Mouse (Mus musculus) ovary, adult 18-20 months (tissue): Measurements from ENCODE around the gene Slc25a21.

Experiments
- DNase-seq: peaks from one replicate; pipeline ENCODE4 v3.0.0; 2022; ENCODE audit warnings: low spot score, mixed read lengths

The Slc25a21 gene

DNA sequence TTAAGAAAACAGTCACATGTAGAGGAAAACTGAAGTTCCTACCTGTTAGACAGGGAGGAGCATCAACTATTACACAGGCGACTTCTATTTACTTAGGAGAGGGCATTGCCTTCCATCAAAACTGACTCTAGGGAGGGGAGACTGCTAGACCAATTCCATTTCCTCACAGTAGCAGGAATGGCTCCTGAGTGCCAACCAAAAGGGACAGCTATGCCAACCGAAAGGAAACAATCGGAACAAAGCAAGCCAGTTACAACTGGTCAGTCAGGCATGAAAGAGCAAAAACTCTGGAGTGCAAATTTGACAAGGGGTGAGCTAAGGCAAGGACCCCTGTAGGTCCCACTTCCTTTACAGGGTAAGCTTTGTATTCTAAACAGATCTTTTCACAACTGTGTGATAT is 319.5 kb downstream of the Slc25a21 start:
- no peak for DNase-seq

DNA sequence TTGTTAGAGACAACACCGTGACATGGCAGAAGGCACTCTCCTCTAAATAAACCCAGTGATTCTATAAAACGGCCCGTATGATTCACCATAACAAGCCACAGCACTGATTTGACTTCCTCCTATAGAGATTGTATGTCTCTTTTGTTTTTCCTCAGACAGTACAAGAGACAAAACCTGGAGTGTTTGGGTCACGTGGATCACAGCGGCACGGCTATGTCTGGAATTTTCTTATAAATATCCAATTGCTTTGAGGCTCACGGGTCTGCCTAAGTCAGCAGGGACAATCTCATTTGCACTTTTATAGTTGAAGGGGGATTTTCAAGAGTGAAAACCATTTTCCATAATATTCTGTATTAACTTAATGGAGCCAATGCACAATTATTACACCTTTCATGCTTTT is 320.7 kb downstream of the Slc25a21 start:
- no peak for DNase-seq

DNA sequence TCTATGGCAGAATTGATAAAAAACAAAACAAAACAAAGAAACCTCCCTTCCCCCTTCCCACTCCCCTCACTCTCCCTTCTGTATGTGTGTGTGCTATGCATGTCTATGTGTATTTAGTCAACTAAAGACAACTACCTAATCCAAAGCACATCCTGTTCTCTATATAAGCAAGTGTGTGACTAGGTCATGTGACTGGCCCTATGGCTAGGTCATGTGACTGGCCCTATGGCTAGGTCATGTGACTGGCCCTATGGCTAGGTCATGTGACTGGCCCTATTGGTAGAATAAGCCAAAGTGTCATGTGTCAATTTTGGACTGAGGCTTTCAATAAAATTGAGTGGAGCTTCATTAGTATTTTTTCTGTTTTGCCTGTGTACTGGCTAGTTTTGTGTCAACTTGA is 324.1 kb downstream of the Slc25a21 start:
- no peak for DNase-seq

DNA sequence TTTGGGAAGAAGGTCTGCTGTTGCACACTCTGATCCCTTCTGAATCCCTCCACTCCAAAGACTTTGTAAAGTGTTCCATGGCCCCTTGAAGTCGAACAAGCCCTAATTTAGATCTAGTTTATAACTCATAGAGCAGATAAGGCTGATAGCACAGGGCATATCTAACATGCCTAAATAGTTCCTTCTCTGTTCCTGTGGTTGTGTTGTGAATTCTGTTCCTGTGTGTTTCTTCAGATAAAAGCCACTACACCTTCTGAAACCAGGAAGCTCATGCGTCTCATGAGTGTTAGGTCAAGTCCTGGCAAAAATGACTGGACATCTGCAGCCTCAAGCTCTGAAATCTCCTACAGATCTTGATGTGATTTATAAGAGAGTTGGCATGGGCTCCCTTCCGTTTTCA is 326.7 kb downstream of the Slc25a21 start:
- no peak for DNase-seq

DNA sequence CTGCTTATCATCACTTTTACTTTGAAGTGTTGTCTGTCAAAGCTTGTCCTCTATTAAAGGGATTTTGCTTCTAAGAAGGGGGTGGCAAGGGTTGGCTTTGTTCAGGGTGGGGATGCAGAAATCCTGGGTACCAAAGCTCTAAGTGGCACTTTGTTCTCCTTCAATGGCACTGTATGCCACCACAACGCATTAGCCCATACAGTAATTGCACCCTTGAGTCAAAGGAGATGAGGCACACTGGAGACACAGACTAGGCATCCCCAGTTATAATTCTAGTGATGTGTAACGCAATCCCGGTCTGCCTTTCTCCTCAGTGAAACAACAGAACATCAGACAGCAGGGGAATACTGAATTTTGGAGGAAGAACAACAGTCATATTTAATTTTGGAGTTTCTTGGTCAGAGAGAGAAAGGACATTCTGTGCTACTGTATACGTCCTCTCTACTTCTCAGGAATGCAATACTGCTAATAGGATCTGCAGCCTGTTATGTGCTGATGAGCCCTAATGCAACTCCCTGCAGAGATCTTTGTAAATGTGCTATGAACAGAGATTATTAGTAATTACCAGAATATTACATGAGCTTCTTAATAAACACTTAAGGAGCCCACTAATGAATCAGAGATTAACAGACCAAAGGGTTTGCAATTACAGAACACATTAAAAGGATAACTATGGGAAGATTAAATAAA is 333.3 kb downstream of the Slc25a21 start:
- DNase-seq: no peak

DNA sequence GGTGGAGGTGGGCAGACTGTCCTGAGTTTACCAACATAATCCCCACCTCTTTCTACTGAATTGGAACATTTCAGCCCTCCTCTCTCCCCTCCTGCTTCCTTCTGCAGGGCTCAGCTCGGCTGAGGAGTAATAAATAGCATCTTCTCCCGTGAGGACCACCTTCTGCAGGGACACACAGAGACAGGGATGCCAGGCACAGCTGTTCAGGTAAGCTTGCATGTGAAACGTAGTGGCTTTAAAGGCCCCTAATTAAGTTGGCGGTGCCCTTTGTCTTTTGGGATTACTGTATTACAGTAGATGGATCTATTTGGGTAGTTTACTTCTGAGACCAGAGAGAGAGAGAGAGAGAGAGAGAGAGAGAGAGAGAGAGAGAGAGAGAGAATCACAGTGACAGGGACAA is 344.6 kb downstream of the Slc25a21 start:
- DNase-seq: no peak

DNA sequence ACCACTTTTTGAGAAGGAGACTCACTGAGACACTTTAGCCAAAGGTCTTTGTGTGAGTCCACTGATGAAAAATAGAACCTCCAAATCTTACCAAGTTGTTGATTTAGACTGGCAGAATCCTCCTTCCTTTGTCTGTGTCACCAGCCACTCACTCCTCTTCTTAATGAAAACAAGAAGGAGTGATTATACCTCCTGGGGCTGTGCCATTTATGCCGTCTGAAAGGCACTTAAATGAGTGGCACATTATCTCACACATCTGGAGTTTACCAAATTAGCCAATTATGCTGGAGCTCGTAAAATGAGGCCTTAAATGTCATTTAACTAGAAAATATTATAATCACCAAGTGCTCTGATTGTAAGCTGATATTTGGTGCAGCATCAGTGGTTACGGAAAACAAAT is 345.8 kb downstream of the Slc25a21 start:
- DNase-seq: no peak

DNA sequence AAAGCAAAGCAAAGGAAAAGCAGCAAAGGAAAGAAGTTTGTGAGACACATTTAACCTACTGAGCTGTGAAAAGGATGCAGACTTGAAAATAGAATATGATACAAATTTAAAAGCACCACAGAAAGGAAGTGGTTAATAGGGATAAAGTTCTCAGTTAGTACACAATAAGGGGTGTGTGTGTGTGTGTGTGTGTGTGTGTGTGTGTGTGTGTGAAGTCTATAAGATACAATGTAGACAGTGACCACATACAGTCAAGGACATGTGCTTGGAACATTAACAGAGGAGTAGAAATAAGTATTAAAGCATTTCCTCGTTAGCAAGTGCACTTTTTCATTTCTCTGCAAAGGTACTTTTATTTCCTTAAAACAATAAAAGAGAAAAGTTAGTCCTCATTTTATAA is 367.3 kb downstream of the Slc25a21 start:
- no peak for DNase-seq

DNA sequence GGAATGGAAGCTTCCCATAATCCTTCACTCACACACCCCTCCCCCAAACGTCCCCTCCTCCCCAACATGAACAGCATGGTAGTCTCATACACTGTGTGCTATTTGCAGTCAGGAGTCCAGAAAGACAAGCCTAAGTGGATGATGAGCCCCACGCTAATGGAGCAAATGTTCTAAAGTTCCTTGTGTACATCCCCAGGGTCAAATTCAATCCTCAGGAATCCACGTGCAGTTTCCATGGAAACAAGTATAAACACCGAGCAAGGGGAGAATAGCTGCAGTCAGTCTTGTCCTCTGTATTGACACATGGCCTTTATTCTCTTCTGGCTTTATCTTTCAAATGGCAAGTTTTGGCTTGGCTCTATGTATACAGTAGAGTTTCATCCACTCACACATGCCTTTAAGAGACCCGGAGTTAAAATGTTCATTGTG is 367.8 kb downstream of the Slc25a21 start:
- no peak for DNase-seq

DNA sequence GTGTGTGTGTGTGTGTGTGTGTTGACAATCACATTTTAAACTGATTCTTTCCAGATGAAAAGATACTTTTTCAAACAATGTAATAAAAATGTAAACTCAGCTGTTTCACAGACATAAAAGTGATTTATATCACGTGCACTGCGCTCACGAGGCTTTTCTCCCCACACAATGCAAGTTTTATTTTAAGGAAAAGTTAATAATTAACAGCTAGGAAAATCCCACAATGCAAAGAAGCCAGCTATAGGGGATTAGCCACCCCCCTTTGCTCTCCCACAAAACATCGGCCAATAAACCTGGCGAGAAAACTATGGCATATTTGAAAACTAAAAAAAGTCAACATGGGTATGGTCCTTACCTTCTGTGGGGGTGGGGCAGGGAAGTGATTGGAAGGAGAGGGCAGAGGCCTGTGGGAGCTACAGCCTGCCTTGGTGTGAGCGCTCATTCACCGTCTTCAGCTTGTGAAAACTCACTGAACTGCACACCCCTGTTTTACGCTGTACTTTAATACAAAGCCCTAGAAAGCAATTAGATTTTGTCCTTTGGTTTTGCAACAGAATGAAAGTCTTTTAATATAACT is 369.4 kb downstream of the Slc25a21 start:
- DNase-seq: no peak

DNA sequence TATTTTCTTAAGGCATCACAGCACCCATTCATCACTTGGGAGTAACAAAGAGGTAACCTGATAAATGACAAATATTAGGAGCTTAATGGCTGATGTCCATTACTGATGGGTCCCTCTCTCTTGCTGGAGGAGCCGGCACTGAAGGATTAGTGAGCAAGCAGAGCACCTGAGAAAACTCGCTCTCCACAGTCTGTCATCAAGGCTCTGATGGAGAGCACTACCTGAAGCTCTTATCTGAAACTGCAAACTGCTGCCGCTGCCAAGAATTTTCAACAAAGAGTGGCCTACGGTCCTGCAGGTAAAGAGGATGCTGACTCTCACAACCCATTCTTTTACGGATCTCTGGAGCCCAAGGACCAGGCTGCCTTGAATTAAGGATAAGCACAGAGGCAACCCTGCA is 372.6 kb downstream of the Slc25a21 start:
- DNase-seq: no peak

DNA sequence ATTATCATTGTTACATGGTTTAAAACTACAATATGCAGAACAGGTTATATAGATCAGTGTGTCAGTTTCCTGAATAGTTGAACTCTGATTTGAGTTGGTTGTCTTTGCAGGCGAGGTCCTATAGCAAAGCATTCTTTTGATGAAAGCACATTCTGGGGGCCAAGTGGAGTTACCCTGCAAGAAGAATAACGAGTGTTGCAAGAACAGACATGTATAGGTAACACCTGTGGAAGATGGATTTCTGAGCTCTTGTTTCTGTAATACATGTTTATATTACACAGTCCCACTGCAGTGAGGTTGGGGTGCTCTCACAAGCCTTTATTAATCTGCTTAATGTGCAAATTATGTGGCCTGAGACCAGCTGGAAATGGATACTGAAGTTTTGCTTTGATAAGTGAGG is 375.1 kb downstream of the Slc25a21 start:
- DNase-seq: no peak

DNA sequence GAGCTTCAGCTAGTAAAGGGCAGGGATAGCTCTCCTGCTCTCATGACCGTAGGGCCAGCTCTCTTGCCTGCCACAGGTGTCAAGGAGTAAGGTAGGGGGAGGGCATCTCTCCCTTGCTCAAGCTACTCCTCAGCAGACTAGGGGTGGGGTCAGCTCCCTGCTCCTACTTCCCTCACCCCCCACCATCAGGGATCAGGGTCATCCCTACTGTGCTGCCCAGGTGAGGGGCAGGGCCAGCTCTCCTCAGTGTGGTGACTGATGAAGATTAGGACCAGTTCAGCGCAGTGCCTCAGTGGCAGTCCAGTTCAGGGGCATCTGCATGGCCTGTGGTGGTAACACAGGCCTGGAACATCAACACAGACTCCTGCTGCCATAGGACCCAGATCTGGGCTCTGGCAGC is 376.7 kb downstream of the Slc25a21 start:
- DNase-seq: no peak

DNA sequence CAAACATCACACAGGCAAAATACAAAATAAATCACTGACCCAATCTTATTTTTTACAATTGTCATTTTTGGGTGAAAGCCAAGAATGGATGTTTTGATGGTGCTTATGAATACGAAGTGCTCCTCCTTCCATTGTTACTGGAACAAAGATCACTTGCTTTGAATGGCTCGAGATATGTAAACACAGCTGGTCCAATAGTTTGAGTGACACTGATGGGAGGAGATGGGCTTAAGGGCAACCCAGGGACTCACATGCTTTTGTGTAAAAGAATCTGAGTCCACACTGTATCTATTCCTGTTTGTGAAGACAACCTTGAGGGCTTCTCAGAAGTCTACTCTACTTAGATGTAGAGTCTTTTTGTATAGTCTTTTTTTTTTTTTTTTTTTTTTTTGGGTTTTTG is 389.8 kb downstream of the Slc25a21 start:
- DNase-seq: no peak

DNA sequence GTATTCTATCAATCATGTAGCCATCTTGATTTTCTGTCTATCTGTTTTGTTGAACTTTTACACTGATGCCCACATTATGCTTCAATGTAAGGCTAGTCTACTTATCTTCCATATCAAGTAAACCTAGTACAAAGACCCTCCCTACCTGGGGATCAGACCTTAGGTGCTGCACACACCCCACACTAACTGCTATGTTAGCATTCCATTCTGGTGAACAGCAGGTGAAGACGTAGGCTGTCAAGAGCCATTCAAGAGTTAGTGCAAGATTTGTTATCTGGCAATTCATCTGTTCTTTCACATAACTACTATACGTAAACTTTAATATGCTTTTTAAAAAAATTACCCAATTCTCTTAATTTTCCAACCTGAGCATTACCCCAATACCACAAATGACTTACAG is 390.2 kb downstream of the Slc25a21 start:
- no peak for DNase-seq

DNA sequence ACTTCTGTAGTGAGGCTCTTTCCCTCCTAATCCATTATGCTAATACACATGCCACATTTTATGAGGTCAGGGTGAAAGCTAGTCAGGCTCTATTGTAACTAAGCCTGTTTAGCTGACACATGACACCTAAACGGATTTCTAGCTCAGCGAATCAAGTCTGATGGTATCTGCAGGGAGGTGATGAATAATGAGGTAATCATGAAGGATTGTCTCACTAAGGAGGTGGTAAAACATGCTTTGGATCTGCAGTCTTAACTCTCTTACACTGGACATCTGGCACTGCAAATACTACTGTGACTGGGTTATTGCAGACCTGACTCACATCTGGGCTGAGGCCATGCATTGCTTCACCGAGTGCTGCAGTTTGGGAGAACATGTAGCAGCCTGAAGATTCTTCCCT is 392.8 kb downstream of the Slc25a21 start:
- DNase-seq: no peak

DNA sequence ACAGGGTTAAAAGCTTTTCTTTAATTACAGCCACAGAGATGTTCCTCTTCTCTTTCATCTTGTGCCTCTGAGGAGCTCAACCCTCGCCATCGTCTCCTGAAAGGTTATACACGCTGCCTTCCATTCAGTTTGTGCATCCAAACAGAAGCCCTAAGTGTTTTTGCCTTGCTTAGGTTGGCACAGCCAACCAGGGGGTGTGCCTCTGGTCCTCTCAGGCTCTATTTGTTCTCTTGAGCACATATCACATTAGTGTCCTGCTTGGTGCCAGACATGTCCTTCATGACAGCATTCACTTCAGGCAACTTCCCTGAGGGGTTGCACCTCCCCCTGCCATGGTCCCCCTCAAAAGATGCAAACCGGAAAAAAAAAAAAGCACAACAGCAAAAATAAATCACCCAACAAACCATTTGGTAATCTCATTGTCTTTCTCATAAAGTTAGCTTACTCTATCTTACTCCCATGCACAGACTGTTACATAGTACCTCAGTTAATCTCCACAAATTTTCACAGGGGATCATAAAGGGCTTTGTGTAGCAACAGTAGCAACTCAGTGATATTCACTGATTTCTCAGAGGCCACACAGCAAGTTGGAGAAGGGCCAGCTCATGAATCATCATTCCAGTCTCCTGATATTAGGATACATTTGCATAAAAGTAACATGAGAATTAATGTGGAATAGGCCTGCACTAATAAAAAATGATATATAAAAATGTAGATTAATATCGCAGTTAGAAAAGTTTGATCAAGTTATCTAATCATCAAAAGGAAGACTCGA is 398.4 kb downstream of the Slc25a21 start:
- no peak for DNase-seq

DNA sequence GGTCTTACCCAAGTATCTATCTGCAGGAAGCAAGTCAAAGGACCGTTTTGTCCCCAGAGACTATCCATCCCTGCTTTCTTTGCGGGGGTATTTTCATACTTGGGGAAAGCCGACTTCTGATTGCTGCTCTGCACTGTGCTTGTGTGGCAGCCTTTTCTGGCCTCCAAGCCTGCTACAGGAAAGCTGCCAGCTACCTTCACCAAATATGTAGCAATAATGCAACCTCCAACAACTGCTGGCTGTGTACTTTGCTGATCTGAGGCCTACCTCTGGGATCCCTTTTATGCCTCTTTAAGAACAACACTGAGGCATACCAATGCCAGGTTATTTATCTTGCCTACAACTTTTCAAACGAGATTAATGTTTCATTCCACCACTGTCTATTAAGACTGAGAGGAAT is 408.0 kb downstream of the Slc25a21 start:
- no peak for DNase-seq

DNA sequence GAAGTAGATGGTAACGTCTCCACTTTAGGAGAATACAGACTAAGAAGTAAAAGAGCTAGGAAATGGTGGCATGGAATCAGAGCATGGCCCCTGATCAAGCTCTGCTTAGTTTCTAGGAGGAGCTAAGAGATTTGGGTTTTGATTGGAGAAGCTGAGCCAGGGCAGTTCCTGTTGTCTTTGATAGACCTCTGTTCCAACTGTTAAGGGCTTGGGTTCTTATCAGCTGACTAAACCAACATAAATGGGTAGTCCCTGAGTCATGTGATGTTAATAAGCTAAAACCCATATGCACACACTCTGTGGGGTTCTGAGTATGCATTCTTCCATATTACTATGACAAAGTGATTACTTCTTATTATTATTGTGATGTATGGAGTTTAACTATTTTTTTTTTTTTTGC is 412.0 kb downstream of the Slc25a21 start:
- no peak for DNase-seq

DNA sequence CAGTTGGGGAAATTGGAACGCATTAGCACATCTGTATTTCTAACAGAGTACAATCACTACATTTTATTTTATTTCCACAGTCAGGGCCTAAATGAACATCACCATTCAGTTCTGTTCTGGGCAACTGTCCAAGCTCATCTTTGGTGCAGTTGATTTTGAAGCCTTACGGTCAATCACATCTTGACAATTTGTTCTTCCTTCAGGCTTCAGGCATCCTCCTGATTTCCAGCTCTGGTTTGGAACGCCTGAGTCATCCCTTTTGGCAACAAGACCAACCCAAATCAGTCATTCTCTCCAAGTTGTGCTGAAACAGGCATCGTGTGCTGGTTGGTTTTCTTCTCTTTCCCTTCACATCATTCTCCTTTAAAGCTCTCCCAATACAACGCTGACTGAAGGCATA is 416.1 kb downstream of the Slc25a21 start:
- DNase-seq: no peak

DNA sequence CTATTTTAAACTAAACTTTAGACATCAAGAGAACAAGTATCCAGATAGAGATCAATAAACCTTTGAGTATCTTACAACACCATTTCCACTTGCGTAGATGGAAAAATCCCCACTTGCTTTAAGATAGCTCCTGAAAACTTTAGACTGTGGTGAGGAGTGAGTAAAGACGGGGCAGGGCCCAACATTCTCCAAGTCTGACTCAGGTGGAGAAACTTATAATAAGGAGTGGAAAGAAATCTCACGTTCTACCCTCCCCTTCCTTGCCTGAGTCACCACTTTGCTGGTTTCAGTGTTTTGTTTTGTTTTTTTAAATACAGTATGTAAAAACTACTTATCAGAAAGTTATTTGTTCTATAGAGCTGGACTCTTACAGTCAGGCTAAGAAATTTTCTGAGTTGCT is 417.7 kb downstream of the Slc25a21 start:
- DNase-seq: no peak

DNA sequence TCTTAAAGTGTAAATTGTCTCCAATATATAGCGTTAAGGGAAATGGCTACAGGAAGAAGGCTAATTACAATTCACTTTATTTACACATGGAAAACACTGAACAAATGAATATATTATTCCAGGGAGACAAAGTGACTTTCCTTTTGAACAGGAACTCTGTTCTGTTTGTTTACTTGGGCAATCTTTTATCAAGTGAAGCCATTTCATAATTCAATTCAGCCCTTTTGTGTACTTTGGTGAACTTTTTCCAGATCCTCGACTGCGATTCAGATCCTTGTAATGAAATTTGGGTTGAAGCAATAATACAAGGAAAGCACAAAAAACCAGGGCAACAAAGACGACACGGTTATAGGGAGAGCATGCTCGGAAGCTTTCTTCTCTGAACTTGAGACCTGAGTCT is 423.3 kb downstream of the Slc25a21 start:
- no peak for DNase-seq

DNA sequence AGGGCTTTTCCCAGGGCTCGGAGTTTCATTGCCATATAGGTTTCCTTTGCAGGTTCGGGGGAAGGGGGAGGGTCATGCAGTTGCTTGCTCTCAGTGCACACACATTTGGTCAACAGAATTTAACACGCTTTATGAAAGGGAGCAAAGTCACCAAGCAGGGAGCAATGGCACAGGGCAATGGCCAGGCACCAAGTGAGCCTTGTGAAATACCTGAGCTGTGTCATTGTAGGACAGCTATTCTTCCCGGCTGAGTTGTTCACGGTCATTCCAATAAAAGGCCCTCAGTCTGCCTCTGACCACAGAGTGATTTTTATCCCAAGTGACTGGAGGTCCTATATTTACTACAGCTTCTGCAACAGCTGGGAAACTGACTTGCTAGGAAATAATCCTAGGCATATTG is 427.9 kb downstream of the Slc25a21 start:
- no peak for DNase-seq

DNA sequence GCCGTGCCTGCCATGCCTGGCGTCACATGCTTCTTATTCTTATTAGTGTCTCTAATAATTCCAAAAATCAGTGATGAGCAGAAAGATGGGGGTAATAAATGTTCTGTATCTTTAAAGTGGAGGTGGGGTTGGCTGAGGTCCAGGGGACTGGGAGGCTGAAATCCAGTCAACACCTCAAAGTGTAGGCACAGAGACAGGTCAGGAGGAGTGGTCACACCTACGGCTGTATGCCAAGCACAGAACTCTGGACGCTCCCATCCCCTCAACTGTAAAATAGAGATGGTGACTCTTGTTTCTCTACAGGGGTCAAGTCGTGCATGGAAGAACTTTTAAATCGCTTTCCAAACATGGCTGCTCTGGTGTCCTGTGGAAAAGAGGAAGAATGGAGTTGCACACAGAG is 429.8 kb downstream of the Slc25a21 start:
- no peak for DNase-seq
